Mouse (Mus musculus): ENCODE data around the gene D830030K20Rik. TPM values are rescaled to one million over a fixed set of nuclear protein-coding genes. Genes with fewer than 3 reads are reported as not detected.
"Not testable (repeated sequence)": the region's sequence is repeated elsewhere in the genome, so short reads cannot be mapped to it uniquely, and the experiment has no call there.

D830030K20Rik gene
- total RNA-seq (2021) = not detected
- long read RNA-seq, experiment 1 = 0 reads
- long read RNA-seq, experiment 2 = 0 reads

GRCm38 (mm10) chr14:3208272-3209152, at the start of gene D830030K20Rik:
Gene D830030K20Rik, plus strand, starts transcription at chr14:3208488.
- H3K27ac ChIP-seq; intact Hi-C loops (cut with DNase I): not testable (repeated sequence)
- DNase-seq = peak; percentile 8
- H3K4me3 ChIP-seq = peak within 1 kb of the TSS; percentile 59

- H3K27ac ChIP-seq; H3K4me3 ChIP-seq; DNase-seq; intact Hi-C loops (cut with DNase I): not testable (repeated sequence)
Observed at GRCm38 (mm10) chr14:3187955-3188354, 20.3 kb upstream of the D830030K20Rik start, which contains the start of gene Gm5795. Gene Gm5795, plus strand, starts transcription at chr14:3188255.

GRCm38 (mm10) chr14:3209367-3209766, 1.1 kb downstream of the D830030K20Rik start:
- intact Hi-C loops (cut with DNase I); DNase-seq; H3K27ac ChIP-seq; H3K4me3 ChIP-seq: not testable (repeated sequence)
- TF ChIP-seq CTCF (IDR thresholded peaks at IDR 0.05) = peak; percentile 22; the same call in 1 of the 2 replicates

- intact Hi-C loops (cut with DNase I); DNase-seq; H3K27ac ChIP-seq; H3K4me3 ChIP-seq: not testable (repeated sequence)
Observed at GRCm38 (mm10) chr14:3262531-3262930, 54.2 kb downstream of the D830030K20Rik start.

Other genes with a start within 250 kb of the D830030K20Rik start
- not detected for gene Gm2888, start 178.5 kb upstream of the D830030K20Rik start, total RNA-seq (2021)
- gene Gm2897, start 159.2 kb upstream of the D830030K20Rik start, total RNA-seq (2021) = not detected
- gene Gm10340, start 74.5 kb upstream of the D830030K20Rik start, total RNA-seq (2021) = not detected
- gene Gm5795, start 20.2 kb upstream of the D830030K20Rik start, total RNA-seq (2021) = not detected
- not detected for gene Gm2956, start 124.1 kb downstream of the D830030K20Rik start, total RNA-seq (2021)
- not detected for gene Gm10413, start 186.6 kb downstream of the D830030K20Rik start, total RNA-seq (2021)
- under 1 TPM in 1 of 2 experiments, not detected in 1; 0.20 TPM for gene Gm10409, start 204.1 kb downstream of the D830030K20Rik start, total RNA-seq (2021)
- gene Gm3005, start 219.6 kb downstream of the D830030K20Rik start, total RNA-seq (2021) = not detected
- not detected for gene Gm10408, start 240.9 kb downstream of the D830030K20Rik start, total RNA-seq (2021)

Measured in gastrocnemius, adult 2 months (tissue).